Mouse (Mus musculus): ENCODE results near the gene Zfp600.
"Not testable (repeated sequence)": the region's sequence is repeated elsewhere in the genome, so short reads cannot be mapped to it uniquely, and the experiment has no call there.

GRCm38 (mm10) chr4:146239252-146240244 is 82.9 kb downstream of the Zfp600 start:
- not testable (repeated sequence) for TF ChIP-seq POLR2A (IDR thresholded peaks at IDR 0.05; ENCODE audit: low read depth, low read length); CTCF (IDR thresholded peaks at IDR 0.05; ENCODE audit: extremely low read depth, insufficient read depth, insufficient read length, insufficient replicate concordance)
